Mouse (Mus musculus) intestine, embryonic 14.5 days (tissue): ENCODE data around the gene Cdk10. TPM values are rescaled to one million over a fixed set of nuclear protein-coding genes. Genes with fewer than 3 reads are reported as not detected.
"Not testable (repeated sequence)": the region's sequence is repeated elsewhere in the genome, so short reads cannot be mapped to it uniquely, and the experiment has no call there.

ENCODE experiments used
- ATAC-seq: fragments of 200-750 bp; cut with Nextera tagmentation; replicated peaks from 2 replicates; pipeline ENCODE4 v1.8.0; 2017; ENCODE audit warnings: low read depth, moderate number of reproducible peaks, moderate TSS enrichment, moderate library complexity; ENCODE audit not compliant: low FRiP score, low TSS enrichment
- DNase-seq: peaks from one replicate; pipeline ENCODE4 v3.0.0-alpha.2; 2018; ENCODE audit warnings: low spot score
- H3K27ac ChIP-seq: fragments of 300-500 bp; sonication (generic); 2 replicates; pipeline ENCODE4 v1.5.1; 2014; ENCODE audit warnings: low read depth, mild to moderate bottlenecking, control low read depth
- H3K27me3 ChIP-seq: fragments of 300-500 bp; sonication (generic); replicated peaks from 2 replicates; pipeline ENCODE4 v1.6.1; 2014; ENCODE audit warnings: low read length, control low read depth; ENCODE audit not compliant: control insufficient read depth, insufficient read depth
- H3K36me3 ChIP-seq: fragments of 300-500 bp; sonication (generic); 2 replicates; pipeline ENCODE4 v1.6.1; 2014; ENCODE audit warnings: low read length, control low read depth; ENCODE audit not compliant: control insufficient read depth, insufficient read depth
- H3K4me1 ChIP-seq: fragments of 300-500 bp; sonication (generic); replicated peaks from 2 replicates; pipeline ENCODE4 v1.6.1; 2014; ENCODE audit warnings: low read length, control low read depth, mixed read lengths; ENCODE audit not compliant: control insufficient read depth, insufficient read depth
- H3K4me2 ChIP-seq: fragments of 300-500 bp; sonication (generic); 2 replicates; pipeline ENCODE4 v1.6.1; 2014; ENCODE audit warnings: low read length
- H3K4me3 ChIP-seq: fragments of 300-500 bp; sonication (generic); 2 replicates; pipeline ENCODE4 v1.5.1; 2014; ENCODE audit warnings: low read depth, low read length, control low read depth, mixed read lengths
- H3K9ac ChIP-seq: fragments of 300-500 bp; sonication (generic); 2 replicates; pipeline ENCODE4 v1.6.1; 2014; ENCODE audit warnings: mild to moderate bottlenecking, low read length
- H3K9me3 ChIP-seq: fragments of 300-500 bp; sonication (generic); 2 replicates; pipeline ENCODE4 v1.6.1; 2016; ENCODE audit warnings: low read length, control low read depth; ENCODE audit not compliant: control insufficient read depth
- WGBS: fragments of 180-500 bp; shearing (Covaris S2); extraction: QIAGEN DNeasy Blood & Tissue Kit; methylation state at CpG from one replicate; pipeline ENCODE4 v1.1.7; 2014; 5-methylcytosine and 5-hydroxymethylcytosine counted together
- polyA plus RNA-seq: library from polyadenylated mRNA; unstranded; fragments of >200 nt; fragmentation: Nextera tagmentation; extraction: Ambion mirVana; gene quantifications from 2 replicates; pipeline ENCODE4 v1.2.1, GENCODE M21; 2014

Cdk10 gene
- polyA plus RNA-seq, 1 experiment from 2014 or later: 31.1 TPM

- DNase-seq (no peak), ATAC-seq (no peak)
- Histone ChIP-seq H3K27me3 (no peaks in the 10 kb centered on the region), H3K9ac (no peak overlapping the region), H3K4me3 (no peak overlapping the region), H3K4me1 (peaks cover 21% of the 10 kb centered on the region), H3K9me3 (no peaks in the 10 kb centered on the region), H3K4me2 (no peak overlapping the region), H3K27ac (no peak overlapping the region), H3K36me3 (peaks cover 58% of the 10 kb centered on the region)
- 94% methylated on average over 5 of the region's 5 CpGs for WGBS
Observed at GRCm38 (mm10) chr8:123250940-123251339, 26.3 kb downstream of the Cdk10 start.

GRCm38 (mm10) chr8:123252925-123253324, 28.3 kb downstream of the Cdk10 start:
- Histone ChIP-seq H3K27me3 (no peaks in the 10 kb centered on the region), H3K36me3 (peaks cover 56% of the 10 kb centered on the region), H3K9ac (peak overlapping the region; percentile 82; the same call in 1 of the 2 replicates), H3K4me2 (peak overlapping the region; percentile 57), H3K4me3 (peak overlapping the region; percentile 98), H3K9me3 (no peaks in the 10 kb centered on the region), H3K4me1 (peaks cover 21% of the 10 kb centered on the region), H3K27ac (no peak overlapping the region)
- DNase-seq: no peak
- WGBS: 53% methylated on average over 4 of the region's 4 CpGs
- no peak for ATAC-seq

GRCm38 (mm10) chr8:123253451-123254098, 28.9 kb downstream of the Cdk10 start:
- H3K36me3 ChIP-seq: peaks cover 56% of the 10 kb centered on the region
- WGBS: 1% methylated on average over 38 of the region's 40 CpGs
- peak; percentile 33 for ATAC-seq

GRCm38 (mm10) chr8:123254099-123254885, 29.6 kb downstream of the Cdk10 start, which contains the start of the genes Zfp276 and Vps9d1:
Gene Zfp276, plus strand, starts transcription at chr8:123254195.
Gene Vps9d1, minus strand, starts transcription at chr8:123254348.
- ATAC-seq (peak; percentile 94), DNase-seq (peak; percentile 93)
- H3K4me3 ChIP-seq: peak within 1 kb of the TSS; percentile 98
- no peaks in the 10 kb centered on the region for H3K27me3 ChIP-seq
- H3K27ac ChIP-seq: peak within 1 kb of the TSS; percentile 71
- peak within 1 kb of the TSS; percentile 82 for H3K9ac ChIP-seq
- H3K9me3 ChIP-seq: no peaks in the 10 kb centered on the region
- peak within 1 kb of the TSS; percentile 95 for H3K4me2 ChIP-seq
- peaks cover 54% of the 10 kb centered on the region for H3K36me3 ChIP-seq
- H3K4me1 ChIP-seq: peaks cover 21% of the 10 kb centered on the region
- under 1% methylated on average over 87 of the region's 99 CpGs for WGBS

More at GRCm38 (mm10) chr8:123253451-123254098, 28.9 kb downstream of the Cdk10 start:
- no peak for DNase-seq
- Histone ChIP-seq H3K4me3 (peak overlapping the region; percentile 98), H3K4me1 (peaks cover 21% of the 10 kb centered on the region), H3K9ac (peak overlapping the region; percentile 82), H3K9me3 (no peaks in the 10 kb centered on the region), H3K4me2 (peak overlapping the region; percentile 57), H3K27ac (peak overlapping the region; percentile 71), H3K27me3 (no peaks in the 10 kb centered on the region)

- Histone ChIP-seq H3K36me3 (peaks cover 54% of the 10 kb centered on the region), H3K9ac (peak overlapping the region; percentile 82), H3K4me2 (peak overlapping the region; percentile 95), H3K27me3 (no peaks in the 10 kb centered on the region), H3K4me1 (peaks cover 21% of the 10 kb centered on the region), H3K9me3 (no peaks in the 10 kb centered on the region), H3K4me3 (peak overlapping the region; percentile 98), H3K27ac (no peak overlapping the region)
- ATAC-seq (no peak), DNase-seq (no peak)
- WGBS: 61% methylated on average over 6 of the region's 6 CpGs
Observed at GRCm38 (mm10) chr8:123255170-123255569, 30.5 kb downstream of the Cdk10 start.

GRCm38 (mm10) chr8:123257114-123257513, 32.5 kb downstream of the Cdk10 start:
- Histone ChIP-seq H3K4me1 (peaks cover 21% of the 10 kb centered on the region), H3K27me3 (no peaks in the 10 kb centered on the region)
- ATAC-seq: no peak

GRCm38 (mm10) chr8:123257593-123257992, 33.0 kb downstream of the Cdk10 start:
- not testable (repeated sequence) for H3K9me3 ChIP-seq, H3K4me2 ChIP-seq, H3K27me3 ChIP-seq, DNase-seq, ATAC-seq, H3K4me3 ChIP-seq, H3K27ac ChIP-seq, H3K9ac ChIP-seq
- peaks cover 56% of the 10 kb centered on the region for H3K36me3 ChIP-seq
- 89% methylated on average over 8 of the region's 8 CpGs for WGBS
- peaks cover 18% of the 10 kb centered on the region for H3K4me1 ChIP-seq

More at GRCm38 (mm10) chr8:123257114-123257513, 32.5 kb downstream of the Cdk10 start:
- WGBS: 84% methylated on average over 3 of the region's 3 CpGs
- DNase-seq: no peak
- Histone ChIP-seq H3K36me3 (peaks cover 51% of the 10 kb centered on the region), H3K4me2 (no peak overlapping the region), H3K9me3 (no peaks in the 10 kb centered on the region), H3K27ac (no peak overlapping the region), H3K9ac (no peak overlapping the region), H3K4me3 (no peak overlapping the region)

- WGBS: 70% methylated on average over 14 of the region's 14 CpGs
- no peak for DNase-seq
Observed at GRCm38 (mm10) chr8:123267926-123268656, 43.4 kb downstream of the Cdk10 start.

More at GRCm38 (mm10) chr8:123267926-123268656, 43.4 kb downstream of the Cdk10 start:
- ATAC-seq: no peak
- peaks cover 77% of the 10 kb centered on the region for H3K36me3 ChIP-seq
- no peaks in the 10 kb centered on the region for H3K27me3 ChIP-seq
- H3K4me2 ChIP-seq: no peak overlapping the region
- H3K27ac ChIP-seq: no peak overlapping the region
- no peak overlapping the region for H3K4me3 ChIP-seq
- H3K9ac ChIP-seq: no peak overlapping the region
- H3K4me1 ChIP-seq: no peaks in the 10 kb centered on the region
- no peaks in the 10 kb centered on the region for H3K9me3 ChIP-seq
